Mouse (Mus musculus): ENCODE measurements around the gene Sftpa1.

Sftpa1 gene

DNA sequence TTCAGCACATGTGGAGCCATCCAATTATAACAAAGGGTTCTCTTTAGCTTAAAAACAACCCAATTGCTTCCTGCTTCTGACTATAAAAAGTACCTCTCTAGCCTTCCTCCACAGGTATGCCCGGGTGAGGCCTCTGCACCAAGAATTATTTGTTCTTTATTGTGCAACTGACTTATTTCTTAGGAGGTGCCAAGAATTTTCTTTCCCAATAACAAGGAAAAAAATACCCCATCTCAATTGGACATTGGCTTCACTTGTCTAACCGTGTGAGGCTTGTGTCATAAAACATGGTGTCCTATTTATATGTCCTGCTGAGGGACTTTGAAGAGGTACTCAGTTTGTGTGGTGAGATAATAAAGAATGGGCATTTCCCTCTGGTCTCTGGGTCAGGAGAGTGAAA lies 38.9 kb downstream of the Sftpa1 start:
- TF ChIP-seq CTCF (conservative IDR thresholded peaks at IDR 0.05; ENCODE audit: low read length) (no peak), POU5F1 (IDR thresholded peaks at IDR 0.05; ENCODE audit: borderline replicate concordance, low read length) (no peak), NANOG (IDR thresholded peaks at IDR 0.05; ENCODE audit: borderline replicate concordance, low read length) (no peak)
- H3K27me3 ChIP-seq (ENCODE audit: insufficient read depth, low read length): no peaks in the 10 kb centered on the region
- no peaks in the 10 kb centered on the region for H3K4me1 ChIP-seq (replicated peaks; ENCODE audit: low read depth, low read length)
- H3K36me3 ChIP-seq (ENCODE audit: insufficient read depth, low read length): no peaks in the 10 kb centered on the region
- no peaks in the 10 kb centered on the region for H3K9me3 ChIP-seq (ENCODE audit: low read length)
- no peak overlapping the region for H3K4me3 ChIP-seq (replicated peaks; ENCODE audit: low read length)

DNA sequence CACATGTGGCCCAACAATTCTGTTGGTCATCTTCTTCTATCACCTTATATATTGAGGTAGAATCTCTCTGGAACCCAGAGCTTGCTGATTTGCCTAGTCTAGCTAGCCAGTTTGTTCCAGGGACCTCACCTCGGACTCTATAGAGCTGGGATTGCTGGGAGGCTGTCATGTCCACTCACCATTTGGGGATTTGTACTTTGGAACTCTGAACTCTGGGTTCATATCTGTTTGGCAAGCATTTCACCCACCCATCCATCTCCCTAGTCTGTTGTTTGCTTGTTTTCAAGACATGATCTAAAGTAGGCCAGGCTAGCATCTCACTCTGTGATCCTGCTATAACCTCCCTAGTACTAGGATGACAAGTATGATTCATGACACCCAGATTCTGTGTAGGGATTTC lies 43.2 kb downstream of the Sftpa1 start:
- TF ChIP-seq POU5F1 (IDR thresholded peaks at IDR 0.05; ENCODE audit: borderline replicate concordance, low read length) (no peak), NANOG (IDR thresholded peaks at IDR 0.05; ENCODE audit: borderline replicate concordance, low read length) (no peak), CTCF (conservative IDR thresholded peaks at IDR 0.05; ENCODE audit: low read length) (no peak)
- H3K4me3 ChIP-seq (replicated peaks; ENCODE audit: low read length): no peak overlapping the region
- no peaks in the 10 kb centered on the region for H3K36me3 ChIP-seq (ENCODE audit: insufficient read depth, low read length)
- no peaks in the 10 kb centered on the region for H3K9me3 ChIP-seq (ENCODE audit: low read length)
- H3K4me1 ChIP-seq (replicated peaks; ENCODE audit: low read depth, low read length): no peaks in the 10 kb centered on the region
- no peaks in the 10 kb centered on the region for H3K27me3 ChIP-seq (ENCODE audit: insufficient read depth, low read length)

DNA sequence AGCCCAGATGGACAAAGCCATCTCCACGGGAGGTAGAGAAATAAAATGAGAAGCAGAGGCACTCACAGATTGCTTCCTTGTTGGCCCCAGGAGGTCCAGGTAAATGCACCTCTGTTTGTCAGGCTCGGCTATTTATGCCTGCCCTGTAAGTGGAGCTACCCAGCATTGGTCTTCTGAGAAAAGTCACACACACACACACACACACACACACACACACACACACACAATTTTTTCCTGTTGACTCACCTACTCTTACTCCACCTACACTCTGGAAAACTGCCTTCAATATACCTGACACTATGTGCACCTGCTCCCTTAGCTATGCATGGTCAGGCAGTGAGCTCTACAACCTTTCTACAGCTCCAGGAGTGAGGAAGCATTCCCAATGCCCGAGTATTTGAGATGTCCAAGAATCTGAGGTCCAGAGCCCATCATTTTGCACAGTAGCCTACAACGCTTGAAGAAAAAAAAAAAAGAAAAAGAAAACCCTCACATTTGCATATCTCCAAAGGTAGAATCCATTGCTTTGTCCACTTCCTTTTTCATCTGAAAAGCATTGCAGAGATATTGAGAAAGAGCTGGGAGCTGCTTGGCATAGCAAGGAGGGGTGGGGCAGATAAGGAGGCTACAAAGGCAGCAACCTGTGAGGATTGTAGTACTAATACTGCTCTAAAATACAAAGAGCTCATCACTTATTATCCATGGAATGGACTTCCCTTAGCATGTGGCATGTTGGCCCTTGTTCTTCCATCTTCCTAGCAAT lies 53.7 kb downstream of the Sftpa1 start, which contains the start of gene Sftpd:
Gene Sftpd (minus strand): TSS at position 91 of the 763 bp plus-strand sequence.
- Histone ChIP-seq H3K36me3 (ENCODE audit: insufficient read depth, low read length) (no peaks in the 10 kb centered on the region), H3K4me1 (replicated peaks; ENCODE audit: low read depth, low read length) (peaks cover 25% of the 10 kb centered on the region), H3K4me3 (replicated peaks; ENCODE audit: low read length) (no peak within 1 kb of the TSS), H3K9me3 (ENCODE audit: low read length) (peaks cover 28% of the 10 kb centered on the region), H3K27me3 (ENCODE audit: insufficient read depth, low read length) (0 out of 2 replicates have a peak, but pooled peaks cover 2% of the 10 kb centered on the region)
- TF ChIP-seq NANOG (IDR thresholded peaks at IDR 0.05; ENCODE audit: borderline replicate concordance, low read length) (no peak), CTCF (conservative IDR thresholded peaks at IDR 0.05; ENCODE audit: low read length) (no peak), POU5F1 (IDR thresholded peaks at IDR 0.05; ENCODE audit: borderline replicate concordance, low read length) (no peak)

Data from E14TG2a.4 (cell line).